Mouse (Mus musculus) MEL (cell line): Measurements from ENCODE around the gene Scarb1. TPM values are rescaled to one million over a fixed set of nuclear protein-coding genes. Genes with fewer than 3 reads are reported as not detected.

Experiments used
- DNase-seq: peaks from one replicate; pipeline ENCODE4 v3.0.0; 2011; ENCODE audit warnings: low read depth, low spot score
- H3K27ac ChIP-seq: 2 replicates; pipeline ENCODE4 v1.5.1; 2012; ENCODE audit warnings: low read depth, mild to moderate bottlenecking, control low read depth, low read length, moderate library complexity; ENCODE audit not compliant: control insufficient read depth
- H3K27me3 ChIP-seq, 2 experiments: fragments of 150-350 bp in 1 of 2; sonication (generic) in 1 of 2; 2 replicates each; pipeline ENCODE4 v1.6.1; 2012; ENCODE audit warnings: low read length in 2 of 2, mild to moderate bottlenecking in 2 of 2, improper control_type of control experiment in 1 of 2, moderate library complexity in 1 of 2; ENCODE audit not compliant: insufficient read depth in 2 of 2, control insufficient read depth in 1 of 2
- H3K36me3 ChIP-seq, 2 experiments: 2 replicates each; pipeline ENCODE4 v1.6.1; 2012 to 2014; ENCODE audit warnings: low read length in 2 of 2, improper control_type of control experiment in 1 of 2, inconsistent platforms in 1 of 2, mild to moderate bottlenecking in 1 of 2; ENCODE audit not compliant: insufficient read depth in 2 of 2, control insufficient read depth in 1 of 2
- H3K4me1 ChIP-seq, 2 experiments: fragments of 150-350 bp in 1 of 2; sonication (generic) in 1 of 2; 2 replicates each; pipeline ENCODE4 v1.6.1; 2012; ENCODE audit warnings: low read length in 2 of 2, improper control_type of control experiment in 1 of 2, mild to moderate bottlenecking in 1 of 2; ENCODE audit not compliant: insufficient read depth in 2 of 2, control insufficient read depth in 1 of 2
- H3K4me3 ChIP-seq, 2 experiments: fragments of 150-350 bp in 1 of 2; sonication (generic) in 1 of 2; 2 replicates each; pipeline ENCODE4 v1.5.1; 2012; ENCODE audit warnings: low read depth in 2 of 2, low read length in 2 of 2, mild to moderate bottlenecking in 2 of 2, moderate library complexity in 2 of 2, control low read depth in 1 of 2, improper control_type of control experiment in 1 of 2; ENCODE audit not compliant: control insufficient read depth in 1 of 2, insufficient read depth in 1 of 2
- H3K79me2 ChIP-seq: 2 replicates; pipeline ENCODE4 v1.6.1; 2012; ENCODE audit warnings: mild to moderate bottlenecking, low read length, moderate library complexity; ENCODE audit not compliant: control insufficient read depth, poor library complexity, insufficient read depth
- H3K9ac ChIP-seq: 2 replicates; pipeline ENCODE4 v1.6.1; 2012; ENCODE audit warnings: low read depth, mild to moderate bottlenecking, control low read depth, low read length, moderate library complexity; ENCODE audit not compliant: control insufficient read depth, poor library complexity, severe bottlenecking
- H3K9me3 ChIP-seq: fragments of 150-350 bp; sonication (generic); replicated peaks from 2 replicates; pipeline ENCODE4 v1.6.1; 2012; ENCODE audit warnings: mild to moderate bottlenecking, low read length, improper control_type of control experiment, moderate library complexity; ENCODE audit not compliant: insufficient read depth
- BHLHE40 ChIP-seq: IDR thresholded peaks from 2 replicates; pipeline ENCODE4 v1.6.1; 2012; ENCODE audit warnings: low read depth, mild to moderate bottlenecking, inconsistent platforms, low read length, improper control_type of control experiment, borderline replicate concordance
- CHD1 ChIP-seq: IDR thresholded peaks from 2 replicates; pipeline ENCODE4 v1.6.1; 2012; ENCODE audit warnings: low read depth, mild to moderate bottlenecking, inconsistent platforms, low read length, improper control_type of control experiment
- CHD2 ChIP-seq: IDR thresholded peaks from 2 replicates; pipeline ENCODE4 v1.6.1; 2011; ENCODE audit warnings: low read length, improper control_type of control experiment
- CTCF ChIP-seq, 3 experiments: IDR thresholded peaks in 2 of 3; conservative IDR thresholded peaks in 1 of 3; 2 replicates each; pipeline ENCODE4 v1.5.1; 2011 to 2012; ENCODE audit warnings: low read length in 3 of 3, low read depth in 2 of 3, mild to moderate bottlenecking in 2 of 3, improper control_type of control experiment in 1 of 3, inconsistent platforms in 1 of 3, mixed read lengths in 1 of 3, moderate library complexity in 1 of 3; ENCODE audit not compliant: control insufficient read depth in 1 of 3, insufficient read depth in 1 of 3, poor library complexity in 1 of 3, severe bottlenecking in 1 of 3
- E2F4 ChIP-seq: IDR thresholded peaks from 2 replicates; pipeline ENCODE4 v1.6.1; 2011; ENCODE audit warnings: low read depth, low read length, improper control_type of control experiment, borderline replicate concordance
- ETS1 ChIP-seq: IDR thresholded peaks from 2 replicates; pipeline ENCODE4 v1.6.1; 2012; ENCODE audit warnings: low read depth, mild to moderate bottlenecking, inconsistent platforms, low read length, improper control_type of control experiment, moderate library complexity
- GATA1 ChIP-seq: IDR thresholded peaks from 2 replicates; pipeline ENCODE4 v1.6.1; 2011; ENCODE audit warnings: low read depth, low read length, improper control_type of control experiment
- KAT2A ChIP-seq: conservative IDR thresholded peaks from 2 replicates; pipeline ENCODE4 v1.6.1; 2012; ENCODE audit warnings: low read depth, low read length, improper control_type of control experiment, inconsistent platforms
- MAX ChIP-seq: IDR thresholded peaks from 2 replicates; pipeline ENCODE4 v1.6.1; 2011; ENCODE audit warnings: low read length, improper control_type of control experiment
- MAZ ChIP-seq: IDR thresholded peaks from 2 replicates; pipeline ENCODE4 v1.6.1; 2012; ENCODE audit warnings: low read depth, mild to moderate bottlenecking, inconsistent platforms, low read length, improper control_type of control experiment
- MXI1 ChIP-seq: IDR thresholded peaks from 2 replicates; pipeline ENCODE4 v1.6.1; 2011; ENCODE audit warnings: mild to moderate bottlenecking, low read depth, low read length, improper control_type of control experiment
- MYB ChIP-seq: IDR thresholded peaks from 2 replicates; pipeline ENCODE4 v1.6.1; 2011; ENCODE audit warnings: mild to moderate bottlenecking, low read depth, low read length, improper control_type of control experiment
- MYC ChIP-seq: IDR thresholded peaks from 2 replicates; pipeline ENCODE4 v1.6.1; 2011; ENCODE audit warnings: low read depth, mild to moderate bottlenecking, low read length, improper control_type of control experiment, moderate library complexity
- NRF1 ChIP-seq: IDR thresholded peaks from 2 replicates; pipeline ENCODE4 v1.6.1; 2014; ENCODE audit warnings: low read depth, mild to moderate bottlenecking, inconsistent platforms, low read length, improper control_type of control experiment, moderate library complexity; ENCODE audit not compliant: poor library complexity, insufficient read depth, severe bottlenecking
- POLR2A ChIP-seq, 2 experiments: IDR thresholded peaks; 2 replicates each; pipeline ENCODE4 v1.6.1; 2011 to 2012; ENCODE audit warnings: low read length in 2 of 2, mild to moderate bottlenecking in 2 of 2, control low read depth in 1 of 2, improper control_type of control experiment in 1 of 2, low read depth in 1 of 2, moderate library complexity in 1 of 2; ENCODE audit not compliant: control insufficient read depth in 1 of 2, insufficient read depth in 1 of 2, poor library complexity in 1 of 2
- RCOR1 ChIP-seq: IDR thresholded peaks from 2 replicates; pipeline ENCODE4 v1.6.1; 2012; ENCODE audit warnings: low read depth, mild to moderate bottlenecking, inconsistent platforms, low read length, improper control_type of control experiment
- SIN3A ChIP-seq: IDR thresholded peaks from 2 replicates; pipeline ENCODE4 v1.6.1; 2012; ENCODE audit warnings: low read length, improper control_type of control experiment, inconsistent platforms
- TAL1 ChIP-seq: IDR thresholded peaks from 2 replicates; pipeline ENCODE4 v1.6.1; 2012; ENCODE audit warnings: mild to moderate bottlenecking, inconsistent platforms, low read length, moderate library complexity, mixed read lengths
- TBP ChIP-seq: IDR thresholded peaks from 2 replicates; pipeline ENCODE4 v1.8.0; 2011; ENCODE audit warnings: low read depth, low read length, improper control_type of control experiment
- TCF12 ChIP-seq: IDR thresholded peaks from 2 replicates; pipeline ENCODE4 v1.6.1; 2014; ENCODE audit warnings: low read depth, mild to moderate bottlenecking, inconsistent platforms, low read length, improper control_type of control experiment, moderate library complexity
- UBTF ChIP-seq: IDR thresholded peaks from 2 replicates; pipeline ENCODE4 v1.6.1; 2012; ENCODE audit warnings: low read depth, mild to moderate bottlenecking, inconsistent platforms, low read length, improper control_type of control experiment, moderate library complexity, borderline replicate concordance; ENCODE audit not compliant: insufficient read depth
- USF2 ChIP-seq, 2 experiments: IDR thresholded peaks; 2 replicates each; pipeline ENCODE4 v1.6.1; 2011 to 2012; ENCODE audit warnings: improper control_type of control experiment in 2 of 2, low read length in 2 of 2, borderline replicate concordance in 1 of 2, inconsistent platforms in 1 of 2, low read depth in 1 of 2, mild to moderate bottlenecking in 1 of 2; ENCODE audit not compliant: insufficient read depth in 1 of 2
- ZC3H11A ChIP-seq: IDR thresholded peaks from 2 replicates; pipeline ENCODE4 v1.6.1; 2012; ENCODE audit warnings: low read depth, mild to moderate bottlenecking, inconsistent platforms, low read length, improper control_type of control experiment
- ZKSCAN1 ChIP-seq: IDR thresholded peaks from 2 replicates; pipeline ENCODE4 v1.6.1; 2012; ENCODE audit warnings: low read depth, mild to moderate bottlenecking, inconsistent platforms, low read length, improper control_type of control experiment, moderate library complexity
- ZMIZ1 ChIP-seq: IDR thresholded peaks from 2 replicates; pipeline ENCODE4 v1.6.1; 2012; ENCODE audit warnings: low read depth, mild to moderate bottlenecking, inconsistent platforms, low read length, improper control_type of control experiment, moderate library complexity
- ZNF384 ChIP-seq: IDR thresholded peaks from 2 replicates; pipeline ENCODE4 v1.6.1; 2012; ENCODE audit warnings: low read depth, mild to moderate bottlenecking, inconsistent platforms, low read length, improper control_type of control experiment
- polyA plus RNA-seq, 2 experiments: library from polyadenylated mRNA; stranded (reverse) in 1 of 2; unstranded in 1 of 2; fragments of >175 nt in 1 of 2; fragments of >200 nt in 1 of 2; gene quantifications; 2 replicates each; pipeline versions ENCODE4 v1.2.1 to v1.2.4; 2012; ENCODE audit warnings: low replicate concordance in 2 of 2, low read depth in 1 of 2; ENCODE audit not compliant: insufficient read length in 2 of 2, insufficient read depth in 1 of 2, missing spikeins in 1 of 2
- total RNA-seq: library from RNA; depleted of rRNA; stranded (reverse); fragments of 300-350 nt; gene quantifications from 2 replicates; pipeline ENCODE4 v1.2.3, GENCODE M21; 2012

Scarb1 gene
- total and polyA plus RNA-seq, 3 experiments: 53.1 to 98.3 TPM; not detected in 1

DNA sequence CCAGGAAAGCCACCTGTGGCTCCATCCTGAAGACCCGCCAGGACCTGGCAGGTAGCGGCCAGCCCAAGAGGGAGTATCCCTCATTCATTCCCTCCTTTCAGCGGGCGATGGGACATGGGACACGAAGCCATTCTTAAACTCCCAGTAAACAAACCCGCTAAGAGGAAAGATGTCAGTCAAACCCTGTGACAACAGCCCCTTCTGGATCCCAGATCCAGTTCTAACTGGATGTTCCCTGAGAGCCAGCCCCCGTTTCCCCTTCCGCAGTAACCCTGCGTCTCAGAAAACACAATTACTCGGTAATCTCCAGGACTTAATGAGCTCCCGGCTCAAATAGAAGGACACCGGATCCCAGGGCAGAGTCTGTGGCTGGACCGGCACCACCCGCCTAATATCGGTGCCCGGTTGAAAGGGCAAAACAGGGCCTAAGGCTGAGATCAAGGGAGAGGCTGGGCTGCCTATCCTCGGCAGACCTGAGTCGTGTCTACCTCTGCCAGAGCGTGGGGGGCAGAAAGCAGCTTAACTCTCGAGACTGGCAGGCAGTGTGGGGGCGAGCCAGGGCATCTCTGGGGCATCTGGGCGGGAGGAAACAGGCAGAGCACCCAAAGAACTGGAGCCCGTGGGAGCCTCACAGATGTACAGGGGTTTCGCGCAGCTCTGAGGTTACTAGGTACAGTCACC lies 903 bp downstream of the Scarb1 start:
- no peaks in the 10 kb centered on the region for H3K27me3 ChIP-seq
- TF ChIP-seq GATA1 (no peak), MXI1 (no peak), MAX (no peak), SIN3A (0 out of 2 replicates have a peak, but pooled peaks have one; percentile 17), TAL1 (no peak), TBP (no peak), MYC (no peak), ZKSCAN1 (no peak), ZC3H11A (no peak), E2F4 (no peak), MYB (no peak), UBTF (0 out of 2 replicates have a peak, but pooled peaks have one; percentile 43), ETS1 (0 out of 2 replicates have a peak, but pooled peaks have one; percentile 22), RCOR1 (no peak)
- H3K27ac ChIP-seq: peak overlapping the region; percentile 38
- DNase-seq: peak; percentile 77
- peak overlapping the region; percentile 74 for H3K9ac ChIP-seq
- H3K4me3 ChIP-seq: peak overlapping the region; percentile 68 to 85
- peaks cover 48% of the 10 kb centered on the region for H3K79me2 ChIP-seq
- no peaks in the 10 kb centered on the region for H3K9me3 ChIP-seq
- peaks cover 3 to 19% of the 10 kb centered on the region in 2 experiments for H3K4me1 ChIP-seq
- H3K36me3 ChIP-seq: peaks cover 3 to 9% of the 10 kb centered on the region in 2 experiments

DNA sequence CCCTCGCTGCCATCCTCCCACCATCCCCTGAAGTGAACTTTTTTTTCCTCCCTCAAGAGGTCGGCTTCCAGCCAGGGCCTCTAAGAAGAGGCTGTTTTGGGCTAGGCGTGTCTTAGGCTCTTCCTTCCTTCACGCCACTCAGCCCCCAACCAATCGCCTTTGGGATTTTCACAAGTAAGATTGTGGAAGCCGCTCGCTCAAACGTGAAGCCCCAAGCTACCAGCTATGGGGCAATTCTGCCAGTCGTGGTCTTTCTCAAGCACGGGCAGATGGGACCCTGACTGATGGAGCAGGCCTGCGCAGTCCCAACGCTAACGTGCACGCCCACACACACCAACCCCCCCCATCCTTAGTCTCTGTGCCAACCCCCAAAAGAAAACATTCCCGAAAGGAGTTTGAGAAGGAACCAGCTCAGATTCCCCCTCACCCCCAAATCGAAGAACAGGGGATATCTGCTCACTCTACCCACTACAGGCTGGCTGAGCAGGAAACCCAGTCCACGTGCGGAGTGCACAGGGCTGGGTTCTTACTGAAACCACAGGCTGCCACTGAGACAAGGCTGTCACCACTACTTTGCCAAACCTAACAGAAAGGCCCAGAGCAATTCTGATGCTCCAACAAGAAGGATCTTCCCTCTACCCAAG lies 1.7 kb downstream of the Scarb1 start:
- peak overlapping the region; percentile 68 to 85 for H3K4me3 ChIP-seq
- peak; percentile 98 for DNase-seq
- no peaks in the 10 kb centered on the region for H3K9me3 ChIP-seq
- H3K27me3 ChIP-seq: no peaks in the 10 kb centered on the region
- peaks cover 3 to 19% of the 10 kb centered on the region in 2 experiments for H3K4me1 ChIP-seq
- H3K36me3 ChIP-seq: peaks cover 3 to 9% of the 10 kb centered on the region in 2 experiments
- peaks cover 54% of the 10 kb centered on the region for H3K79me2 ChIP-seq
- peak overlapping the region; percentile 38 for H3K27ac ChIP-seq
- H3K9ac ChIP-seq: peak overlapping the region; percentile 74
- TF ChIP-seq TCF12: peak; percentile 48; the same call in 1 of the 2 replicates
- peak; percentile 28; the same call in 1 of the 2 replicates for TF ChIP-seq ETS1
- TF ChIP-seq UBTF: 0 out of 2 replicates have a peak, but pooled peaks have one; percentile 12
- TF ChIP-seq USF2 (IDR thresholded peaks at IDR 0.05; ENCODE audit: borderline replicate concordance in 1 of 2, insufficient read depth in 1 of 2, low read depth in 1 of 2, low read length in 2 of 2): 0 out of 4 replicates have a peak, but pooled peaks of 1 of the 2 experiments have one; percentile 13
- no peak for TF ChIP-seq ZKSCAN1
- TF ChIP-seq E2F4: no peak
- TF ChIP-seq MYB: no peak
- TF ChIP-seq POLR2A (IDR thresholded peaks at IDR 0.05; ENCODE audit: control insufficient read depth in 1 of 2, insufficient read depth in 1 of 2, low read depth in 1 of 2, low read length in 2 of 2, poor library complexity in 1 of 2): peak in 1 of 2 experiments; percentile 70; a peak in 2 of 4 replicates
- no peak for TF ChIP-seq GATA1
- TF ChIP-seq CHD1: no peak
- peak; percentile 53; the same call in 1 of the 2 replicates for TF ChIP-seq NRF1
- TF ChIP-seq ZMIZ1: peak; percentile 61; the same call in 1 of the 2 replicates
- no peak for TF ChIP-seq CHD2
- TF ChIP-seq RCOR1: no peak
- peak; percentile 56 for TF ChIP-seq TBP
- 0 out of 2 replicates have a peak, but pooled peaks have one; percentile 66 for TF ChIP-seq MAZ
- peak; percentile 92 for TF ChIP-seq ZNF384
- 0 out of 2 replicates have a peak, but pooled peaks have one; percentile 21 for TF ChIP-seq BHLHE40
- peak; percentile 72; the same call in 1 of the 2 replicates for TF ChIP-seq MAX
- TF ChIP-seq KAT2A: peak; percentile 35; the same call in 1 of the 2 replicates
- no peak for TF ChIP-seq TAL1
- no peak for TF ChIP-seq CTCF (IDR thresholded peaks at IDR 0.05 in 2 of 3, conservative IDR thresholded peaks at IDR 0.05 in 1 of 3; ENCODE audit: control insufficient read depth in 1 of 3, insufficient read depth in 1 of 3, low read depth in 2 of 3, low read length in 3 of 3, poor library complexity in 1 of 3, severe bottlenecking in 1 of 3)
